8 mouse cellular contexts compared by ENCODE assay signal in the genomic region with DNA sequence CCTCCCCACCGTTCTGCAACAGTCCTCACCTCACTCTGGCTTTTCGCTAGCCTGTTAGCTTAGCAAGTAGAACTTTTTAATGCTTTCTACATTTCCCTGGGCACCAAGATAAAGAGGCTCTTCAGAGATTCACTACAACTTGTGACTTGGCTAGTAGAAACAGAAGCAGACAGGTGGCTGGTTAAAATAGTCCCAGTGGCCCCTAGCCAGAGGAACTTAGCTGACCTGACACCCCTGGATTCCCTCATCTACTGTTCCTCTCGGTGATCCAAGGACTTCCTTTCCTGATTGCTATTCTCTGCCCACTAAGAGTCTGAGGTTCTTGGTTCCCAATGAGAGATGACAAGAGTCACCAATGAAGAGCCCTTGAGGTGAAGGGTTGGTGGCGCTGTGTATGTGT. TPM values are rescaled to one million over a fixed set of nuclear protein-coding genes. Genes with fewer than 3 reads are reported as not detected.
A peak's percentile ranks its signal among the peaks of the same experiment; 100 is the strongest.
DNase-seq lines count a peak whose midpoint lies in the region; ATAC-seq lines count a peak whose summit lies in the region.

No protein-coding gene starts in this region.

- 92% methylated on average over 4 of the region's 4 CpGs for WGBS in neural tube, embryonic 12.5 days
- WGBS in liver, embryonic 13.5 days (ENCODE audit: insufficient replicate concordance) = 83% methylated on average over 4 of the region's 4 CpGs

- peak overlapping the region; percentile 92 for H3K4me2 ChIP-seq in neural tube, embryonic 12.5 days (replicated peaks)
- peak overlapping the region; percentile 95 for H3K4me2 ChIP-seq in liver, embryonic 13.5 days

- no peak for ATAC-seq in erythroblast, adult 5-6 weeks (replicated peaks; ENCODE audit: low FRiP score, poor library complexity, severe bottlenecking)
- ATAC-seq in neural tube, embryonic 12.5 days (ENCODE audit: low FRiP score, low read depth) = no peak
- no peak for ATAC-seq in liver, embryonic 13.5 days (ENCODE audit: low read depth)

- H3K9ac ChIP-seq in neural tube, embryonic 12.5 days = no peak overlapping the region
- H3K9ac ChIP-seq in liver, embryonic 13.5 days = peak overlapping the region; percentile 99

- peaks cover 54% of the 10 kb centered on the region for H3K4me1 ChIP-seq in erythroblast, embryonic 14.5 days (ENCODE audit: control insufficient read depth)
- H3K4me1 ChIP-seq in neural tube, embryonic 12.5 days = peaks cover 27% of the 10 kb centered on the region
- H3K4me1 ChIP-seq in liver, embryonic 13.5 days (replicated peaks) = peaks cover 34% of the 10 kb centered on the region

- H3K4me3 ChIP-seq in erythroblast, embryonic 14.5 days (replicated peaks) = peak overlapping the region; percentile 21
- no peak overlapping the region for H3K4me3 ChIP-seq in neural tube, embryonic 12.5 days
- H3K4me3 ChIP-seq in liver, embryonic 13.5 days (replicated peaks) = peak overlapping the region; percentile 99

- no peaks in the 10 kb centered on the region for H3K9me3 ChIP-seq in erythroblast, embryonic 14.5 days (ENCODE audit: control insufficient read depth, low read length)
- H3K9me3 ChIP-seq in neural tube, embryonic 12.5 days = no peaks in the 10 kb centered on the region
- no peaks in the 10 kb centered on the region for H3K9me3 ChIP-seq in liver, embryonic 13.5 days (replicated peaks)

- H3K27me3 ChIP-seq in erythroblast, embryonic 14.5 days (ENCODE audit: control insufficient read depth) = no peaks in the 10 kb centered on the region
- no peaks in the 10 kb centered on the region for H3K27me3 ChIP-seq in neural tube, embryonic 12.5 days (replicated peaks)
- no peaks in the 10 kb centered on the region for H3K27me3 ChIP-seq in liver, embryonic 13.5 days

- H3K27ac ChIP-seq in neural tube, embryonic 12.5 days = no peak overlapping the region
- H3K27ac ChIP-seq in liver, embryonic 13.5 days = peak overlapping the region; percentile 98

- H3K36me3 ChIP-seq in erythroblast, embryonic 14.5 days (ENCODE audit: control insufficient read depth) = peaks cover 62% of the 10 kb centered on the region
- peaks cover 41% of the 10 kb centered on the region for H3K36me3 ChIP-seq in neural tube, embryonic 12.5 days
- H3K36me3 ChIP-seq in liver, embryonic 13.5 days = peaks cover 59% of the 10 kb centered on the region

- no peak for DNase-seq in neural tube, embryonic 10.5 days (ENCODE audit: extremely low spot score, low spot score)
- no peak for DNase-seq in liver, embryonic 13.5 days
- DNase-seq in thymus, postnatal 4 days = no peak
- no peak for DNase-seq in urinary bladder, postnatal 10 days (ENCODE audit: low spot score)
- no peak for DNase-seq in cerebellum, postnatal 4 days (ENCODE audit: low spot score in 2 of 2)

RNA-seq across cellular contexts. Expression of gene Elp5, which starts 1.1 kb away (rescaled TPM):
- 1.5 and 1.9 TPM in 2 replicates for polyA plus RNA-seq in erythroblast, embryonic 14.5 days (2012)
- 24.9 and 35.5 TPM in 2 replicates for total RNA-seq in erythroblast, adult 5-6 weeks (2015; ENCODE audit: low replicate concordance)
- total RNA-seq in erythroblast, adult 5-6 weeks (2017; ENCODE audit: low replicate concordance) = 14.5 and 18.7 TPM in 2 replicates
- polyA plus RNA-seq in neural tube, embryonic 12.5 days (2016; fragmentation: Nextera tagmentation; extraction: Ambion mirVana) = 129 and 131 TPM in 2 replicates
- 84.9 and 86.9 TPM in 2 replicates for polyA plus RNA-seq in liver, embryonic 13.5 days (2015; fragmentation: Nextera tagmentation; extraction: Ambion mirVana)

RNA-seq across cellular contexts. Expression of gene Ctdnep1, which starts 2.4 kb away (rescaled TPM):
- 23.2 and 28.5 TPM in 2 replicates for polyA plus RNA-seq in erythroblast, embryonic 14.5 days (2012)
- 48.1 and 52.3 TPM in 2 replicates for total RNA-seq in erythroblast, adult 5-6 weeks (2015; ENCODE audit: low replicate concordance)
- 10.8 and 12.5 TPM in 2 replicates for total RNA-seq in erythroblast, adult 5-6 weeks (2017; ENCODE audit: low replicate concordance)
- 23.0 and 24.3 TPM in 2 replicates for polyA plus RNA-seq in neural tube, embryonic 12.5 days (2016; fragmentation: Nextera tagmentation; extraction: Ambion mirVana)
- polyA plus RNA-seq in liver, embryonic 13.5 days (2015; fragmentation: Nextera tagmentation; extraction: Ambion mirVana) = 8.7 and 10.1 TPM in 2 replicates

RNA-seq across cellular contexts. Expression of gene Gabarap, which starts 7.6 kb away (rescaled TPM):
- polyA plus RNA-seq in erythroblast, embryonic 14.5 days (2012) = 50.2 and 55.8 TPM in 2 replicates
- 328 and 394 TPM in 2 replicates for total RNA-seq in erythroblast, adult 5-6 weeks (2015; ENCODE audit: low replicate concordance)
- total RNA-seq in erythroblast, adult 5-6 weeks (2017; ENCODE audit: low replicate concordance) = 127 and 214 TPM in 2 replicates
- 577 and 592 TPM in 2 replicates for polyA plus RNA-seq in neural tube, embryonic 12.5 days (2016; fragmentation: Nextera tagmentation; extraction: Ambion mirVana)
- 259 and 294 TPM in 2 replicates for polyA plus RNA-seq in liver, embryonic 13.5 days (2015; fragmentation: Nextera tagmentation; extraction: Ambion mirVana)

RNA-seq across cellular contexts. Expression of gene Phf23, which starts 12.2 kb away (rescaled TPM):
- polyA plus RNA-seq in erythroblast, embryonic 14.5 days (2012) = 4.5 and 5.5 TPM in 2 replicates
- total RNA-seq in erythroblast, adult 5-6 weeks (2015; ENCODE audit: low replicate concordance) = 8.5 and 11.3 TPM in 2 replicates
- 7.4 and 11.0 TPM in 2 replicates for total RNA-seq in erythroblast, adult 5-6 weeks (2017; ENCODE audit: low replicate concordance)
- polyA plus RNA-seq in neural tube, embryonic 12.5 days (2016; fragmentation: Nextera tagmentation; extraction: Ambion mirVana) = 89.4 and 92.5 TPM in 2 replicates
- polyA plus RNA-seq in liver, embryonic 13.5 days (2015; fragmentation: Nextera tagmentation; extraction: Ambion mirVana) = 29.8 and 32.7 TPM in 2 replicates

RNA-seq across cellular contexts. Expression of gene Dvl2, which starts 17.0 kb away (rescaled TPM):
- polyA plus RNA-seq in erythroblast, embryonic 14.5 days (2012) = 0.48 and 0.76 TPM in 2 replicates
- 1.3 and 4.2 TPM in 2 replicates for total RNA-seq in erythroblast, adult 5-6 weeks (2015; ENCODE audit: low replicate concordance)
- total RNA-seq in erythroblast, adult 5-6 weeks (2017; ENCODE audit: low replicate concordance) = 2.1 and 7.4 TPM in 2 replicates
- 39.0 and 40.7 TPM in 2 replicates for polyA plus RNA-seq in neural tube, embryonic 12.5 days (2016; fragmentation: Nextera tagmentation; extraction: Ambion mirVana)
- polyA plus RNA-seq in liver, embryonic 13.5 days (2015; fragmentation: Nextera tagmentation; extraction: Ambion mirVana) = 6.4 and 7.4 TPM in 2 replicates

Comparison
In these comparisons a context has a peak if more than half of its experiments do, and no peak if none do; other contexts are left out.
1. RNA of gene Elp5, which starts 1.1 kb away (polyA plus RNA-seq): 129 to 131 TPM in neural tube, embryonic 12.5 days and 84.9 to 86.9 TPM in liver, embryonic 13.5 days; 1.5 to 1.9 TPM in erythroblast, embryonic 14.5 days; every median in the first group is over 10 times any median in the second.